Mouse (Mus musculus) layer of hippocampus, adult 2 months (tissue): ENCODE measurements at regions not wholly inside any gene's neighbourhood (a gene's known extent, or its start where the extent isn't known, plus 50 kb on each side); places are given as distances from the start of the nearest gene placed in this dataset.

Source experiments
- DNase-seq, 2 experiments: peaks; one replicate each; pipeline ENCODE4 v3.0.0; 2022; ENCODE audit warnings: low spot score in 2 of 2
- H3K27ac ChIP-seq: fragments of 200-600 bp; 2 replicates; pipeline ENCODE4 v1.8.1; 2022
- H3K4me3 ChIP-seq: fragments of 200-600 bp; 2 replicates; pipeline ENCODE4 v1.8.1; 2022; ENCODE audit warnings: mild to moderate bottlenecking
- CTCF ChIP-seq: fragments of 200-600 bp; conservative IDR thresholded peaks from 2 replicates; pipeline ENCODE4 v1.8.1; 2022; ENCODE audit warnings: antibody characterized with exemption, mild to moderate bottlenecking, moderate library complexity

- TF ChIP-seq CTCF, result no peak
- DNase-seq, result no peak
- Histone ChIP-seq H3K4me3 (no peak overlapping the region), H3K27ac (no peak overlapping the region)
These were observed 80.8 kb downstream of the Plekhb2 start for GRCm38 (mm10) chr1:34930571-34930970.

DNA sequence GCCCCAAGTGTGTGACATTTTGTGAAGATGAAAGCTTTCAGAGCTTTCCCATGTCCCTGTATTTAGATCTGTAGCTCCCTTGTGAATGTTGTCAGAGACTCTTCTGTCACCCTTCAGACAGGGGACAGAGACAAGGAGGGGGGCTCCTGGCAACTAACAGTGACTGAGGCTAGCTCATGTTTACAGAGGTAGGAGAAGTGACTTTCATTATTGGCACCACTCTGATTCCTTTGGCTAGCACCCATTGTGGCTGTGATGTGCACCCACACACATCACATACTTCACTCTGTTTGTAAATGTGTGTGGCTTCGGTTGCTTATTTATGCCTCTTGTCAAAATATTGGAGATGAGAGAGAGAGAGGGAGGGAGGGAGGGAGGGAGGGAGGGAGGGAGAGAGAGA is 93.4 kb downstream of the Plekhb2 start:
- H3K4me3 ChIP-seq, result no peak overlapping the region
- DNase-seq, result no peak
- H3K27ac ChIP-seq, result no peak overlapping the region
- no peak for TF ChIP-seq CTCF

DNA sequence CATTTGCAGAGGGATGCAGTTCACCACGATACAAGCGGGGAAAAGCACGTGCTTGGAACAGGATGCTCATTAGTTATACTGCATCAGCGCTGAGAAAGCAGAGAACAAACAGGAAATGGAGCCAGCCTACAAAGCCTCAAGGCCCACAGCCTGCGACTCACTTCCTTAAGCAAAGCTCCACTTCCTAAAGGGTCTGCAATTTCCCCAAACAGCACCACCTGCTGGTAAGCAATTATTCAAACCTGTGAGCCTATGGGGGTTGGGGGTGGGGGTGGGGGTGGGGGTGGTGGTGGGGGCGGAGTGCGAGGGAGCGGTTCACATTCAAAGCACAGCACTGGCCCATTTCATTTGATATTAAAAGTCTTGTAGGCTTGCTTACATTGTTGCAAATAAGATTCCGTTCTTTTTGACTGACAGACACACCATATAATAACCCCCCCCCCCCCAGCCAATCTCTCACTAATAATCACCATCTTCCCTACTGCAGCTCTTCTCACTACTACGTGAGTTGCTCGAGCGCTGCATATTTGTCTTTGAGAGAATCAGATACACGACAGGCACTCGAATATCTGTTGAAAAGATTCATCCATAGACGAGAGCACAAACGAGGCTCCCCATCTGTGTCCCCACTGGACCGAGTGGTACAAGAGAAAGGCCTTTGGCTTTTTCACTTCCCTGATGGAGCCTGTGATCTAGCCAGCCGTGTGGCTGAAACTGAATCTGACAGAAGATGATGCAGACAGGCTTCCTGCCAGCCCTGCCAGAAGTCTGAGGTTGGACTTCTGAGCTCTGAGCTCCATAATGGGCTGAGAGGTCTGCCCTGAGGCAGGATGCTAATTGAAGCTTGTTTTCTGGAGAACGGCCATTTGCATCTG is 112.1 kb downstream of the Plekhb2 start:
- no peak for DNase-seq
- no peak overlapping the region for H3K4me3 ChIP-seq
- no peak for TF ChIP-seq CTCF
- H3K27ac ChIP-seq, result no peak overlapping the region

GRCm38 (mm10) chr1:34962508-34962885 is 112.7 kb downstream of the Plekhb2 start:
- TF ChIP-seq CTCF, result no peak
- no peak overlapping the region for H3K4me3 ChIP-seq
- DNase-seq, result no peak
- H3K27ac ChIP-seq, result no peak overlapping the region

GRCm38 (mm10) chr1:34974801-34975200 is 125.0 kb downstream of the Plekhb2 start:
- Histone ChIP-seq H3K4me3 (no peak overlapping the region), H3K27ac (no peak overlapping the region)
- TF ChIP-seq CTCF, result no peak
- DNase-seq, result no peak

DNA sequence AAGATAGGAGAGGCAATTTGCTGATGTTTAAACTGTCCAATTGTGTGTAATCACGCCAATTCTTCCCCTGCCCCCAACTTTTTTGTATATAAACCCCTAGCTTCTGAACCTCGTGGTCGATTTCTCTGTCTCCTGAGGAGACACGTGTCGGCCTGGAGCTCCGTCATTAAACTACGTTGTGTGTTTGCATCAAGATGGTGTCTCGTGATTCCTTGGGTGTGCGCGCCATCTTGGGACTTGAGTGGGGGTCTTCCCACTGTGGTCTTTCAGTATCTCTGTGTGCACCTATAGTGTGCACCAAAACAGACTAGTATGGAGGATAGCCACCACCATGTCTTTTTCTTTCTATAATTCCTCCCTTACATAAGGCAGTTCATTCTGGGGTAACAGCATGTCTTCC is 128.4 kb downstream of the Plekhb2 start:
- H3K27ac ChIP-seq, result no peak overlapping the region
- TF ChIP-seq CTCF, result no peak
- no peak overlapping the region for H3K4me3 ChIP-seq
- no peak for DNase-seq

DNA sequence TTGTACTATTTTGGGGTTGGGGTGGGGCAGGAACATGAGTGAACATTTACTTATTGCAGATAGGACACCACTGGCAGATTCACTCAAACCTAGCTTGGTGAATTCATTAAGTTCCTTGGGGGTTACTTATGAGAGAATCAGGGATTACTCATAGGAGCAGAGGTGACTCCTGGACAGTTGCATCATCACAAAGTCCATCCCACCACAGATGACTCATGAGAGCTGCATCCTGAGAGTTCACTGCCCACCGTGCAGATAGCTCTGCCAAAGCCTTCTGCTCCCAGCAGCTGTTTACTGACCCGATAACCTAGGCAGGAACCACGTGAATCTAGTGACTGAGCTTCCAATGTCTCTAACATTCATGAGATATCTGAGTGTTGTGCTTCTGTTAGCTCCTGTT is 129.6 kb downstream of the Plekhb2 start:
- no peak for TF ChIP-seq CTCF
- DNase-seq, result no peak

GRCm38 (mm10) chr1:34981934-34982333 is 132.2 kb downstream of the Plekhb2 start:
- DNase-seq, result no peak
- H3K27ac ChIP-seq, result no peak overlapping the region
- no peak for TF ChIP-seq CTCF
- no peak overlapping the region for H3K4me3 ChIP-seq

More for the DNA sequence above, 129.6 kb downstream of the Plekhb2 start:
- Histone ChIP-seq H3K4me3 (no peak overlapping the region), H3K27ac (no peak overlapping the region)

- no peak overlapping the region for H3K4me3 ChIP-seq
- DNase-seq, result no peak
These were observed 133.2 kb downstream of the Plekhb2 start for GRCm38 (mm10) chr1:34982966-34983365.

DNA sequence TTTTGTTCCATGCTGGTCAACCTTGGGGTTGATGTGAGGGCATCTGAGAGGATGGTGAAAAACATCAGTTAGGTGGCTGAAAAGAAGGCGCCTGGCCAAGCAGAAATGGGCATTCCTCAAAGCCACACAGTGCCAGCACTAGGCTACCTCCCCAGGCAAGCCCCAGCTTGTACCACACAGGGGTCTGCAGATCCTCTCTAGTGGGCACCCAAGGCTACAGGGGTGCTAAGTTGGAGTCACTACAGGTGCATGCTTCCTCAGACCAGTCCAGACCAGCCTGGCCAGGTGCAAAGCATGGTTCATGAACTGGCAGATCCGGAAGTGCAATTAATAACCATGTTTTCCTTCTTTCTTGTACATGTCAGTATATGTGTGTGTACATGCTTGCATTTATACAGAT is 137.1 kb downstream of the Plekhb2 start:
- Histone ChIP-seq H3K27ac (no peak overlapping the region), H3K4me3 (no peak overlapping the region)
- no peak for DNase-seq
- TF ChIP-seq CTCF, result no peak

More at GRCm38 (mm10) chr1:34982966-34983365, 133.2 kb downstream of the Plekhb2 start:
- H3K27ac ChIP-seq, result no peak overlapping the region
- no peak for TF ChIP-seq CTCF

- DNase-seq, result peak in 1 of 2 experiments; percentile 14
- Histone ChIP-seq H3K27ac (no peak overlapping the region), H3K4me3 (no peak overlapping the region)
- TF ChIP-seq CTCF, result no peak
These were observed 138.0 kb downstream of the Plekhb2 start for GRCm38 (mm10) chr1:34987650-34988221.

- TF ChIP-seq CTCF, result peak; percentile 64
- H3K4me3 ChIP-seq, result no peak overlapping the region
- H3K27ac ChIP-seq, result no peak overlapping the region
- DNase-seq, result peak in 1 of 2 experiments; percentile 38
These were observed 138.4 kb downstream of the Plekhb2 start for GRCm38 (mm10) chr1:34988225-34988624.

- Histone ChIP-seq H3K4me3 (no peak overlapping the region), H3K27ac (no peak overlapping the region)
- TF ChIP-seq CTCF, result no peak
- no peak for DNase-seq
These were observed 151.0 kb downstream of the Plekhb2 start for GRCm38 (mm10) chr1:35000801-35001200.

DNA sequence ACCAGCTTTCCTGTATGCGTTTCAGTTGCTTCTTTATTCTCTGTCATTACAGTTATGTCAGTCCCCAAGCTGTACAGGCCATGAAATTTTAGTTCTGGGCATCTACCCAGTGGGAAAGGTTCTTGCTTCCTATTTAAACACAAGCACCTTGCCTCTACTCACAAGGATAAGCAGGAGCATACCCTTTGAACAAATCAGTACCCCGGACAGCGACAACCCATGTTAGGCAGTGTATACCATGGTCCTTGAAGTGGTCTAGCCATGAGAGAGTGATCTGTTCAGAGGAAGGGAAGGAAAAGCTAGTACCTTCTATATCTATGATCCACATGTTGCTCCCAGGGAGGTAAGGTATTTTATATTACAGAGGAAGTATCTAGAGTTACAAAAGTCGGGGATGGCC is 167.7 kb downstream of the Plekhb2 start:
- TF ChIP-seq CTCF, result no peak
- no peak overlapping the region for H3K4me3 ChIP-seq
- no peak for DNase-seq
- no peak overlapping the region for H3K27ac ChIP-seq
